Mouse (Mus musculus) CH12.LX (cell line): Measurements from ENCODE around the gene Arf3.

Experiments
- BHLHE40 ChIP-seq: IDR thresholded peaks from 2 replicates; pipeline ENCODE4 v1.6.1; 2011; ENCODE audit warnings: mild to moderate bottlenecking, low read depth, low read length, improper control_type of control experiment
- CHD2 ChIP-seq: IDR thresholded peaks from 2 replicates; pipeline ENCODE4 v1.6.1; 2011; ENCODE audit warnings: low read length, improper control_type of control experiment
- CTCF ChIP-seq, 2 experiments: IDR thresholded peaks in 1 of 2; conservative IDR thresholded peaks in 1 of 2; 2 replicates each; pipeline ENCODE4 v1.5.1; 2011 to 2012; ENCODE audit warnings: low read depth in 2 of 2, low read length in 2 of 2, improper control_type of control experiment in 1 of 2, inconsistent platforms in 1 of 2, mild to moderate bottlenecking in 1 of 2, moderate library complexity in 1 of 2
- E2F4 ChIP-seq: IDR thresholded peaks from 2 replicates; pipeline ENCODE4 v1.6.1; 2011; ENCODE audit warnings: low read depth, low read length, improper control_type of control experiment; ENCODE audit not compliant: insufficient replicate concordance
- EP300 ChIP-seq: IDR thresholded peaks from 2 replicates; pipeline ENCODE4 v1.6.1; 2011; ENCODE audit warnings: low read length, improper control_type of control experiment
- HCFC1 ChIP-seq: IDR thresholded peaks from 2 replicates; pipeline ENCODE4 v1.6.1; 2012; ENCODE audit warnings: low read depth, mild to moderate bottlenecking, inconsistent platforms, low read length, improper control_type of control experiment
- JUN ChIP-seq: IDR thresholded peaks from 2 replicates; pipeline ENCODE4 v1.6.1; 2011; ENCODE audit warnings: low read depth, mild to moderate bottlenecking, low read length, improper control_type of control experiment, moderate library complexity; ENCODE audit not compliant: insufficient read depth
- MEF2A ChIP-seq: IDR thresholded peaks from 2 replicates; pipeline ENCODE4 v1.6.1; 2014; ENCODE audit warnings: low read depth, mild to moderate bottlenecking, inconsistent platforms, low read length, improper control_type of control experiment, borderline replicate concordance
- MXI1 ChIP-seq: IDR thresholded peaks from 2 replicates; pipeline ENCODE4 v1.6.1; 2011; ENCODE audit warnings: mild to moderate bottlenecking, low read depth, low read length, improper control_type of control experiment
- RCOR1 ChIP-seq: conservative IDR thresholded peaks from 2 replicates; pipeline ENCODE4 v1.6.1; 2012; ENCODE audit warnings: low read depth, mild to moderate bottlenecking, inconsistent platforms, low read length, improper control_type of control experiment
- SIN3A ChIP-seq: IDR thresholded peaks from 2 replicates; pipeline ENCODE4 v1.6.1; 2012; ENCODE audit warnings: low read length, improper control_type of control experiment, inconsistent platforms
- ZNF384 ChIP-seq: IDR thresholded peaks from 2 replicates; pipeline ENCODE4 v1.6.1; 2012; ENCODE audit warnings: low read depth, low read length, improper control_type of control experiment, inconsistent platforms

DNA sequence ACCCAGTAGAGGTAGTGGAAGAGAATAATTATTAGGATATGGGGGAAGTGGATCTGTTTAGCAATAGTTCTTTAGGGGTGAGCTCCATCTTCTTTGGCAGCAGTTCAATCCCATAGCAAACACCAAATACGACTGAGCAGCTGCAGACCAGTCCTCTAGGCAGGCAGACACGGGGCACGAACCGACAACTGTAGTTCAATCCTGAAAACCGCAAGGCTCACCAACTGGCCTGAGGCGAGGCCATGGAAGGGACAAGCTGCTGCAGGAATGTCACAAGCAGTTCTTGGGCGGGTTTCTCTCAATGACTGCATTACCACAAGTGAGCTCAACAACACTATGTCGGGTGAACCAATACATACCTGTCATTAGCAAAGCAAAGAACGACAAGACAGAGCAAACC lies 58.7 kb downstream of the Arf3 start:
- no peak for TF ChIP-seq MEF2A
- TF ChIP-seq MXI1 = no peak
- TF ChIP-seq EP300 = no peak
- no peak for TF ChIP-seq CTCF (conservative IDR thresholded peaks at IDR 0.05 in 1 of 2, IDR thresholded peaks at IDR 0.05 in 1 of 2; ENCODE audit: low read depth in 2 of 2, low read length in 2 of 2)
- TF ChIP-seq CHD2 = no peak
- TF ChIP-seq E2F4 = no peak
- TF ChIP-seq JUN = no peak
- TF ChIP-seq ZNF384 = no peak
- TF ChIP-seq RCOR1 = no peak
- no peak for TF ChIP-seq HCFC1
- no peak for TF ChIP-seq SIN3A
- TF ChIP-seq BHLHE40 = no peak
